Mouse (Mus musculus) hindbrain, embryonic 14.5 days (tissue): ENCODE results near the gene Dnaja3. TPM values are rescaled to one million over a fixed set of nuclear protein-coding genes. Genes with fewer than 3 reads are reported as not detected.
"Not testable (repeated sequence)": the region's sequence is repeated elsewhere in the genome, so short reads cannot be mapped to it uniquely, and the experiment has no call there.

ENCODE experiments used
- ATAC-seq: fragments of 200-750 bp; cut with Nextera tagmentation; 2 replicates; pipeline ENCODE4 v1.8.0; 2017; ENCODE audit warnings: moderate number of reproducible peaks, mild to moderate bottlenecking, moderate TSS enrichment, moderate library complexity; ENCODE audit not compliant: low FRiP score
- DNase-seq: peaks from one replicate; pipeline ENCODE4 v3.0.0-alpha.2; 2015; ENCODE audit warnings: low spot score
- H3K27ac ChIP-seq: fragments of 300-500 bp; sonication (generic); 2 replicates; pipeline ENCODE4 v1.5.1; 2014; ENCODE audit warnings: mild to moderate bottlenecking, moderate library complexity
- H3K27me3 ChIP-seq: fragments of 300-500 bp; sonication (generic); 2 replicates; pipeline ENCODE4 v1.6.1; 2014; ENCODE audit warnings: mild to moderate bottlenecking, low read length, mixed read lengths; ENCODE audit not compliant: control insufficient read depth, insufficient read depth
- H3K36me3 ChIP-seq: fragments of 300-500 bp; sonication (generic); replicated peaks from 2 replicates; pipeline ENCODE4 v1.6.1; 2014; ENCODE audit not compliant: control insufficient read depth, insufficient read depth
- H3K4me1 ChIP-seq: fragments of 300-500 bp; sonication (generic); replicated peaks from 2 replicates; pipeline ENCODE4 v1.6.1; 2014; ENCODE audit warnings: antibody characterized with exemption, low read length, mixed read lengths; ENCODE audit not compliant: control insufficient read depth, insufficient read depth
- H3K4me2 ChIP-seq: fragments of 300-500 bp; sonication (generic); replicated peaks from 2 replicates; pipeline ENCODE4 v1.6.1; 2014; ENCODE audit warnings: mild to moderate bottlenecking, moderate library complexity
- H3K4me3 ChIP-seq: fragments of 300-500 bp; sonication (generic); replicated peaks from 2 replicates; pipeline ENCODE4 v1.5.1; 2014; ENCODE audit warnings: mild to moderate bottlenecking, low read length
- H3K9ac ChIP-seq: fragments of 300-500 bp; sonication (generic); 2 replicates; pipeline ENCODE4 v1.6.1; 2014
- H3K9me3 ChIP-seq: fragments of 300-500 bp; sonication (generic); 2 replicates; pipeline ENCODE4 v1.6.1; 2016; ENCODE audit warnings: low read length; ENCODE audit not compliant: control insufficient read depth
- WGBS: fragments of 180-500 bp; shearing (Covaris S2); extraction: QIAGEN DNeasy Blood & Tissue Kit; methylation state at CpG from one replicate; pipeline ENCODE4 v1.1.7; 2014; 5-methylcytosine and 5-hydroxymethylcytosine counted together
- polyA plus RNA-seq: library from polyadenylated mRNA; unstranded; fragments of >200 nt; fragmentation: Nextera tagmentation; extraction: Ambion mirVana; gene quantifications from 2 replicates; pipeline ENCODE4 v1.2.1, GENCODE M21; 2014

Dnaja3 gene
- polyA plus RNA-seq, 1 experiment from 2014 or later: 54.6 TPM

DNA sequence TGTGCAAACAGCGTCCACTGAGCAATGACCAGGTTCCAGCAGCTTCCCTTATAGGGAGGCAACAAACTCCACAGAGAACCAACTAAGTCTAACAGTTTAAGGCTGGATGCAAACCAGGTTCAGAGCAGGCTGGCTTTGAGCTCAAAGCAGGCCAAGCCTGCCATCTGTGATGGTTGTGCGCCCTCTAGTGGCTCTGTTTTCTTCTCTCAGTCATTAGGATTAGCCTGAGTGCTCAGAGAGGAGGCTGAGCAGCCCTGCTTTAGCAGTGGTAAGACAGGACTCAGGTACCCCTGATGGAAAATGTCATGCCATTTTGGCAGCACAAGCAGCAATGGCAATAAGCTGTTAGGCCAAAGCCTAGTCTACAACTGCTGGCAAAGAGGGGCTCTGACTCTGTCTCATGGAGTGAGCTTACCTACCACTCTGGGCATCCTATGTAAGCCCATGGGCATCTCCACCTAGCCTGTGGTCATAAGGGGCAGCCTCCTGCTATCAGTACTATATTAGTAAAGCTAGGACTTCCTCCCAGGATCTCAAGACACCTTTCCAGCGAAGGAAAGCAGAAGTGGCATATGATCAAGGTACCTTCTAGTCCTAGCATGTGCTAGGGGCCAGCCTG, 27.5 kb downstream of the Dnaja3 start:
- H3K27ac ChIP-seq: no peak overlapping the region
- H3K4me1 ChIP-seq: no peaks in the 10 kb centered on the region
- peak; percentile 64; the same call in 1 of the 2 replicates for ATAC-seq
- H3K36me3 ChIP-seq: peaks cover 67% of the 10 kb centered on the region
- no peaks in the 10 kb centered on the region for H3K27me3 ChIP-seq
- no peaks in the 10 kb centered on the region for H3K9me3 ChIP-seq
- H3K4me2 ChIP-seq: no peak overlapping the region
- no peak overlapping the region for H3K4me3 ChIP-seq
- 20% methylated on average over 3 of the region's 3 CpGs for WGBS
- DNase-seq: peak; percentile 98
- H3K9ac ChIP-seq: no peak overlapping the region

DNA sequence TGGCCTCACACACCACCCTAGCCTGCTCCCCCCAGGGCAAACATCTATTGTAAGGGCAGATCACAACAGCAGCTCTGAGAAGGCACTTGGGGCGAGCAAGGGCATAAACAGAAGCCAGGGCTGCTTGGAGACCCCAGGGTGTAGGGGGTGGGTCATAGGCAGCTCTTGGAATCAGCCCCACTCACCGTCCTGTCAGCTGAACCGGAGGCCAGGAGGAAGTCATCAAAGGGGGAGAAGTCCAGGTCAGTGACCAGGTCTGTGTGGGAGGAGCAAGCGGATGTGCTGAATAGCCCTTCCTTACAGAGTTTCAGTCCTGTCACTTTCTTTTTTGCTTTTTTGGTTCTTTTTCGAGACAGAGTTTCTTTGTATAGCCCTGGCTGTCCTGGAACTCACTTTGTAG, 30.5 kb downstream of the Dnaja3 start:
- Histone ChIP-seq H3K27me3 (no peaks in the 10 kb centered on the region), H3K9ac (no peak overlapping the region), H3K4me3 (no peak overlapping the region), H3K9me3 (no peaks in the 10 kb centered on the region), H3K27ac (no peak overlapping the region), H3K4me1 (no peaks in the 10 kb centered on the region), H3K4me2 (no peak overlapping the region), H3K36me3 (peaks cover 68% of the 10 kb centered on the region)
- 81% methylated on average over 5 of the region's 5 CpGs for WGBS
- no peak for DNase-seq
- no peak for ATAC-seq

DNA sequence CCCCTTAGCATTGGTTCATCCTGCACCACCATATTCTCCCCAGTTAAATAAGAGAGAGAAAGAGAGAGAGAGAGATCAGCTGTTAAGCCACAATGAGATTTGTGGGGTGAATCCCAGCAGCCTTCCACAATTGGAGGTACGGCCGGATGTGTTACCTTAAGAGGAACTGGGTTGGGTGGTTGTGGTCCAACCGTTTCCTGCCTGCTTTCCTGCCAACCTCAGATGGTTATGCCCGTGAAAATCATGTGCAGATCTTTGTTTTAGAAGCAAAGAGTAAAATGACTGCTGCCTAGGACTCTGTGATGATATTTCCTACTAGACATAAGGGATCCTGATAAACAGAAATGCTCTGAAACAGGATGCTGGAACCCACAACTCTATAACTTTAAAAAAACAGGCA, 34.3 kb downstream of the Dnaja3 start:
- DNase-seq: no peak
- no peak for ATAC-seq
- peaks cover 47% of the 10 kb centered on the region for H3K36me3 ChIP-seq
- no peak overlapping the region for H3K27ac ChIP-seq
- 84% methylated on average over 4 of the region's 4 CpGs for WGBS
- H3K4me2 ChIP-seq: no peak overlapping the region
- peaks cover 7% of the 10 kb centered on the region for H3K4me1 ChIP-seq
- no peaks in the 10 kb centered on the region for H3K9me3 ChIP-seq
- H3K9ac ChIP-seq: no peak overlapping the region
- H3K4me3 ChIP-seq: no peak overlapping the region
- H3K27me3 ChIP-seq: no peaks in the 10 kb centered on the region

DNA sequence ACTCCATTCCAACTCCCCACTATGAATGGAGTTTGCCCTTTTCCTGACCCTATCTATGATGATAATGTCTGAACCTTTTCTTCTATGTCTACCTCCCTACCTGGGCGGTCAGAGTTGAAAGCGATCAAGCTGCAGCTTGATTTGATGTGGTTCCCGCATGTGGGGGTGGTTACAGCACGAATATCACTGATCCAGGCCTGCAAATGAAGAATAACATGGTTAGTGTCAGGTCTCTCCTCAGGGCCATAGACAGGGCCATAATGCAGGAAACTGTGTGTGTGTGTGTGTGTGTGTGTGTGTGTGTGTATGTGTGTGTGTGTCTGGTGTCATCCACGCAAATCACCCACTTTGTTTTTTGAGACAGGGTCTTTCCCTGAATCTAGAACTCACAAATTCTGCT, 37.0 kb downstream of the Dnaja3 start:
- Histone ChIP-seq H3K9ac (no peak overlapping the region), H3K27me3 (no peaks in the 10 kb centered on the region), H3K4me2 (no peak overlapping the region), H3K36me3 (peaks cover 33% of the 10 kb centered on the region), H3K4me3 (no peak overlapping the region), H3K9me3 (no peaks in the 10 kb centered on the region), H3K4me1 (peaks cover 8% of the 10 kb centered on the region), H3K27ac (no peak overlapping the region)
- DNase-seq (no peak), ATAC-seq (no peak)
- 96% methylated on average over 5 of the region's 5 CpGs for WGBS

DNA sequence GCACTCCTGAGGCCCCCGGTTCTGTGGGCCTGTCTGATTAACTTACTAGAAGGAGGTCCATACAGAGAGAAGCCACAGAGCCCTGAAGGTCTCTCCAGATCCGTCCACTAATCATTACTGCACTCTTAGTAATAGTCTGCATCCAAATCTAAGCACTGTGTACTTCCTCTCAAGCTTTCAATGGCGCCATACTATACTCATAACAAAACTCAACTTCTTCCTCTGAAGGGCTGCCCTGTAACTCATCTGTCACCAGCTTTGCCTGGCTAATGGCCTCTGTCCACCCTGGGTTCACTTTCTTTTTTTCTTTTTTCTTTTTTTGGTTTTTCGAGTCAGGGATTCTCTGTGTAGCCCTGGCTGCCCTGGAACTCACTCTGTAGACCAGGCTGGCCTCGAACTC, 38.3 kb downstream of the Dnaja3 start:
- no peak overlapping the region for H3K4me3 ChIP-seq
- no peak for ATAC-seq
- H3K27me3 ChIP-seq: no peaks in the 10 kb centered on the region
- H3K27ac ChIP-seq: no peak overlapping the region
- H3K4me1 ChIP-seq: peaks cover 8% of the 10 kb centered on the region
- DNase-seq: no peak
- no peaks in the 10 kb centered on the region for H3K9me3 ChIP-seq
- H3K4me2 ChIP-seq: peak overlapping the region; percentile 95
- peaks cover 23% of the 10 kb centered on the region for H3K36me3 ChIP-seq
- WGBS: 83% methylated on average over 5 of the region's 5 CpGs
- H3K9ac ChIP-seq: no peak overlapping the region

DNA sequence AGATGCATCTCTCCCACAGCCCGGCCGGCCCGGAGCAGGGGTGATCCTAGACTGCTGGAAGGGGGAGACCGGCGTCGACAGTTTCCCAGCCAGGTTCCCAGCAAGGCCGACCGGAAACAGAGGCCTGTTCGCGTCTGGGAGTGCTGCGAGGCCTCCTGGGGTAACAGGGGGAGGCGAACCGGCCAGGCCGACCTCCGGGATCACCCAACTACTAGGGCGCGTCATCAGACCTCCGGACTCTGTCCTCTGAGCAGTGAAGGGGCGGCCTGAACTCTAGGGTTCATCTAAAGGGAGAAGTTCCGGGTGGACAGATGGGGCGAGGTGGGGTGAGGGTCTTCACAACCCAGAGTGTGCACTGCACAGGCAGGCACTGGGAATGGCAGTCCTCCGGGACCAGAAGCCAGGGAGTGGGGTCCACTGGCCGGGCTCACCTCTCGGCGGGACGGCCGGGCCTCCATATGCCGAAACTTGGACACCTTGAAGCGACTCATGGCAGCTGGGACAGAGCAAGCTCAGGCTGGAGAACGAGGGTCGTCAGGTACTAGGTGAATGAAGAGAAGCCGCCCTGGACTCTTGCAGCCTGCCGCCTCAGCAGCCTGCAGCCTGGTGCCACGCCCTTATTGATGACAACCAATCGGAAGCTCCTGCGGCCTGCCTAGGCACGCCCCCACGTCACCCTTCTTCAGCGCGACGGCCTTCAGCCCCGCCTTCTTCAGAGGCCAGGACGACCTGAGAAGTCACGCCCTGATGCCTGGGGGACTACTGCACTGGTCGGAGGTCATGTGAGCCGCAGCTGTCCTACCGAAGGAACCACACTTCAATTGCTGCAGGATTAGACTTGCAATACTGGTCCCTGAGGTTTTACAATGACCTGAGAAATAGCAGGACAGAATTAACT, 39.6 kb downstream of the Dnaja3 start, which contains the start of gene Coro7:
Gene Coro7, minus strand, starts transcription at position 657 of the 898 bp plus-strand sequence.
- Histone ChIP-seq H3K4me2 (peak within 1 kb of the TSS; percentile 95), H3K9me3 (no peaks in the 10 kb centered on the region), H3K36me3 (peaks cover 18% of the 10 kb centered on the region), H3K27ac (no peak within 1 kb of the TSS), H3K4me1 (peaks cover 9% of the 10 kb centered on the region), H3K9ac (peak within 1 kb of the TSS; percentile 71), H3K4me3 (peak within 1 kb of the TSS; percentile 67), H3K27me3 (no peaks in the 10 kb centered on the region)
- peak; percentile 84 for DNase-seq
- WGBS: under 1% methylated on average over 47 of the region's 47 CpGs
- peak; percentile 91 for ATAC-seq

DNA sequence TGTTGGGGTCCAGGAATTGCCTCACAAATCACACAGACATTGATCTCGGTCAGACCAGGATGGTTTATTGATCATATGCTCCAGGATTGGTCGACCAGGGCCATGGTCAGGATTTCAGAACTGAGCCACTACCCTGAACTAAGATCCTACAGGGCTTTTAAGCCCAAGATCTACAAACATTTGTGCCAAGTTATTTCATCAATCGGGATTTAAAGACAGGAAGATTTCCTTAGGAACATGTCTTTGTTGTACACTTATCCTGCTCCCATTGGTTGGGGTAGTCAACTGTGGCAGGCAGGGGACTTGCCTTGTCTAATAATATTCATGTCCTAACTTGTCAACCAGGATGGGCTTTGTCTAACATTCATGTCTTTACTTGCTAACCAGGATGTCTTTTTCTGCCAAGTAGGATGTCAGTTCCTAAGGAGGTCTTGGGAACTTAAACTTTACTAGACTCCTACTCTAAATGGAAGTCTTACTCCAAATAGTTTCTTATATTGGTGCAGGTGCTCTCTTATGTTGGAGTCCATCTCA, 41.2 kb downstream of the Dnaja3 start:
- not testable (repeated sequence) for H3K9ac ChIP-seq, H3K4me2 ChIP-seq, H3K9me3 ChIP-seq, H3K36me3 ChIP-seq, DNase-seq, H3K4me3 ChIP-seq, H3K27me3 ChIP-seq, H3K27ac ChIP-seq, ATAC-seq
- WGBS: 88% methylated on average over 3 of the region's 3 CpGs
- H3K4me1 ChIP-seq: peaks cover 20% of the 10 kb centered on the region

DNA sequence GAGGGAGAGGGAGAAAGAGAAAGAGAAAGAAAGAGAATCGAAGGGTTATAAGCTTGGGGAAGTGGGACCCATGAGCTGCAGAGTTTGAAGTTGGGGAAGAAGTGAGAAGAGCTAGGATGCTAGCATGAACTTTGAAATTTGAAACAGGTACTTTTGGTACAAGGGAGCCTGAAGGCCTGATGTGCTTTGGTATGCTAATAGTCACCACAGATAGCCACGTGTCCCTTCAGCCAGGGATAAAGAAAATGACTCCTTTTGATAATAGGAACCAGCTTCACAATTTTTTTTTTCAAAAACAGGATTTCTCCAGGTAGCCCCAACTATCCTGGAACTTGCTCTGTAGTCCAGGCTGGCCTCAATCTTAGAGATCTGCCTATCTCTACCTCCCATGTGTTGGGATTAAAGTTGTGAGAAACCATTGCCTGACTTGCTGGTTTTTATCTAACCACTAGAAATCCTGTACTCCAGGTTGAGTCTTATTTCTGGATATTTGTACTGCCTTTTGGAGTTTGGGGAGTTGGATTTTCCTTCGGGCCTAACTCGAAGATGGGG, 42.9 kb downstream of the Dnaja3 start:
- DNase-seq (no peak), ATAC-seq (no peak)
- Histone ChIP-seq H3K27me3 (no peaks in the 10 kb centered on the region), H3K9ac (no peak overlapping the region), H3K4me3 (peak overlapping the region; percentile 72; the same call in 1 of the 2 replicates), H3K4me2 (peak overlapping the region; percentile 89), H3K27ac (no peak overlapping the region), H3K4me1 (peaks cover 20% of the 10 kb centered on the region), H3K9me3 (no peaks in the 10 kb centered on the region), H3K36me3 (peaks cover 9% of the 10 kb centered on the region)
- WGBS: 75% methylated on average over 4 of the region's 4 CpGs

DNA sequence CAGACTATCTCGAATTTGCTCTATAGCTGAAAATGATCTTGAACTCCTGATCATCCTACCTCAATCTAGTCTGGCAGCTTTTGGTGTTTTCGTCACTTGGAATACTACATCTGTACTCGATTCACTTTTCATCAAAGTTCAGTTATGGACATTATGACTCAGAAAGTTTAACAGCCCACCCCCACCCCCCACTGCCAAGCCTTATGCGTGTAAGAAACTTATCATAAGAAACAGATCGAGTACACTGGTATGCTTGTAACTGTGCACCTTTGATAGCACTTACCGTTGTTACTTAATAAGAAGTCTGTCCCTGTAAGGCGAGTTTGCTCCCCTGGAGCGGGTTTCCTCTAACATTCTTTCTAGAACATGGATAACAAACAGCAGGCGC, 43.4 kb downstream of the Dnaja3 start:
- 36% methylated on average over 9 of the region's 9 CpGs for WGBS
- Histone ChIP-seq H3K27me3 (no peaks in the 10 kb centered on the region), H3K4me1 (peaks cover 20% of the 10 kb centered on the region), H3K4me3 (peak overlapping the region; percentile 72), H3K9me3 (no peaks in the 10 kb centered on the region), H3K36me3 (peaks cover 14% of the 10 kb centered on the region), H3K4me2 (peak overlapping the region; percentile 89), H3K9ac (peak overlapping the region; percentile 90), H3K27ac (peak overlapping the region; percentile 70)
- ATAC-seq: no peak
- no peak for DNase-seq
